Mouse (Mus musculus) hindbrain, embryonic 14.5 days (tissue): Measurements from ENCODE around the gene Smarcc1. TPM values are rescaled to one million over a fixed set of nuclear protein-coding genes. Genes with fewer than 3 reads are reported as not detected.
A peak's percentile ranks its signal among the peaks of the same experiment; 100 is the strongest.
"Not testable (repeated sequence)": the region's sequence is repeated elsewhere in the genome, so short reads cannot be mapped to it uniquely, and the experiment has no call there.

Experiments used
- ATAC-seq: fragments of 200-750 bp; cut with Nextera tagmentation; 2 replicates; pipeline ENCODE4 v1.8.0; 2017; ENCODE audit warnings: moderate number of reproducible peaks, mild to moderate bottlenecking, moderate TSS enrichment, moderate library complexity; ENCODE audit not compliant: low FRiP score
- DNase-seq: peaks from one replicate; pipeline ENCODE4 v3.0.0-alpha.2; 2015; ENCODE audit warnings: low spot score
- H3K27ac ChIP-seq: fragments of 300-500 bp; sonication (generic); 2 replicates; pipeline ENCODE4 v1.5.1; 2014; ENCODE audit warnings: mild to moderate bottlenecking, moderate library complexity
- H3K27me3 ChIP-seq: fragments of 300-500 bp; sonication (generic); 2 replicates; pipeline ENCODE4 v1.6.1; 2014; ENCODE audit warnings: mild to moderate bottlenecking, low read length, mixed read lengths; ENCODE audit not compliant: control insufficient read depth, insufficient read depth
- H3K36me3 ChIP-seq: fragments of 300-500 bp; sonication (generic); replicated peaks from 2 replicates; pipeline ENCODE4 v1.6.1; 2014; ENCODE audit not compliant: control insufficient read depth, insufficient read depth
- H3K4me1 ChIP-seq: fragments of 300-500 bp; sonication (generic); replicated peaks from 2 replicates; pipeline ENCODE4 v1.6.1; 2014; ENCODE audit warnings: antibody characterized with exemption, low read length, mixed read lengths; ENCODE audit not compliant: control insufficient read depth, insufficient read depth
- H3K4me2 ChIP-seq: fragments of 300-500 bp; sonication (generic); replicated peaks from 2 replicates; pipeline ENCODE4 v1.6.1; 2014; ENCODE audit warnings: mild to moderate bottlenecking, moderate library complexity
- H3K4me3 ChIP-seq: fragments of 300-500 bp; sonication (generic); replicated peaks from 2 replicates; pipeline ENCODE4 v1.5.1; 2014; ENCODE audit warnings: mild to moderate bottlenecking, low read length
- H3K9ac ChIP-seq: fragments of 300-500 bp; sonication (generic); 2 replicates; pipeline ENCODE4 v1.6.1; 2014
- H3K9me3 ChIP-seq: fragments of 300-500 bp; sonication (generic); 2 replicates; pipeline ENCODE4 v1.6.1; 2016; ENCODE audit warnings: low read length; ENCODE audit not compliant: control insufficient read depth
- WGBS: fragments of 180-500 bp; shearing (Covaris S2); extraction: QIAGEN DNeasy Blood & Tissue Kit; methylation state at CpG from one replicate; pipeline ENCODE4 v1.1.7; 2014; 5-methylcytosine and 5-hydroxymethylcytosine counted together
- polyA plus RNA-seq: library from polyadenylated mRNA; unstranded; fragments of >200 nt; fragmentation: Nextera tagmentation; extraction: Ambion mirVana; gene quantifications from 2 replicates; pipeline ENCODE4 v1.2.1, GENCODE M21; 2014

Smarcc1 gene
- 98.6 and 98.7 TPM in 2 replicates for polyA plus RNA-seq

GRCm38 (mm10) chr9:110116977-110117778 lies at the start of gene Smarcc1:
Gene Smarcc1 (plus strand): TSS chr9:110117708.
- WGBS, result under 1% methylated on average over 78 of the region's 79 CpGs
- peak within 1 kb of the TSS; percentile 90 for H3K9ac ChIP-seq
- peaks cover 30% of the 10 kb centered on the region for H3K36me3 ChIP-seq
- H3K27me3 ChIP-seq, result no peaks in the 10 kb centered on the region
- peaks cover 16% of the 10 kb centered on the region for H3K4me1 ChIP-seq
- DNase-seq (peak; percentile 87), ATAC-seq (peak; percentile 96)
- peak within 1 kb of the TSS; percentile 79 for H3K4me3 ChIP-seq
- peak within 1 kb of the TSS; percentile 93 for H3K27ac ChIP-seq
- H3K9me3 ChIP-seq, result no peaks in the 10 kb centered on the region
- H3K4me2 ChIP-seq, result peak within 1 kb of the TSS; percentile 72

GRCm38 (mm10) chr9:110068745-110069144 lies 48.8 kb upstream of the Smarcc1 start:
- Histone ChIP-seq H3K4me1 (no peaks in the 10 kb centered on the region), H3K9ac (no peak overlapping the region), H3K4me2 (no peak overlapping the region), H3K9me3 (no peaks in the 10 kb centered on the region), H3K27me3 (no peaks in the 10 kb centered on the region), H3K36me3 (peaks cover 91% of the 10 kb centered on the region), H3K27ac (no peak overlapping the region), H3K4me3 (no peak overlapping the region)
- no peak for ATAC-seq
- no peak for DNase-seq
- WGBS, result 91% methylated on average over 6 of the region's 6 CpGs

- Histone ChIP-seq H3K9me3 (no peaks in the 10 kb centered on the region), H3K36me3 (peaks cover 94% of the 10 kb centered on the region), H3K4me1 (no peaks in the 10 kb centered on the region), H3K4me2 (no peak overlapping the region), H3K9ac (no peak overlapping the region), H3K27me3 (no peaks in the 10 kb centered on the region), H3K27ac (no peak overlapping the region), H3K4me3 (no peak overlapping the region)
- DNase-seq (no peak), ATAC-seq (no peak; the same call in 1 of the 2 replicates)
- 73% methylated on average over 9 of the region's 9 CpGs for WGBS
Observed at GRCm38 (mm10) chr9:110070358-110070757, 47.1 kb upstream of the Smarcc1 start.

GRCm38 (mm10) chr9:110071011-110071410 lies 46.5 kb upstream of the Smarcc1 start:
- 90% methylated on average over 4 of the region's 4 CpGs for WGBS
- ATAC-seq, result no peak
- no peaks in the 10 kb centered on the region for H3K4me1 ChIP-seq
- H3K9me3 ChIP-seq, result no peaks in the 10 kb centered on the region
- no peak overlapping the region for H3K4me3 ChIP-seq
- no peak overlapping the region for H3K27ac ChIP-seq
- no peak for DNase-seq
- H3K9ac ChIP-seq, result no peak overlapping the region
- peaks cover 89% of the 10 kb centered on the region for H3K36me3 ChIP-seq
- H3K4me2 ChIP-seq, result no peak overlapping the region
- no peaks in the 10 kb centered on the region for H3K27me3 ChIP-seq

GRCm38 (mm10) chr9:110071843-110072242 lies 45.7 kb upstream of the Smarcc1 start:
- Histone ChIP-seq H3K27me3 (no peaks in the 10 kb centered on the region), H3K4me1 (no peaks in the 10 kb centered on the region), H3K4me3 (no peak overlapping the region), H3K27ac (no peak overlapping the region), H3K9me3 (no peaks in the 10 kb centered on the region), H3K4me2 (no peak overlapping the region), H3K36me3 (peaks cover 84% of the 10 kb centered on the region), H3K9ac (no peak overlapping the region)
- 0% methylated on average over 1 of the region's 1 CpGs for WGBS
- ATAC-seq (no peak), DNase-seq (peak; percentile 87)

GRCm38 (mm10) chr9:110076468-110076867 lies 41.0 kb upstream of the Smarcc1 start:
- H3K36me3 ChIP-seq, result peaks cover 83% of the 10 kb centered on the region
- not testable (repeated sequence) for H3K9me3 ChIP-seq, H3K27ac ChIP-seq, H3K4me1 ChIP-seq, H3K27me3 ChIP-seq, H3K4me3 ChIP-seq, DNase-seq, H3K9ac ChIP-seq, ATAC-seq, H3K4me2 ChIP-seq
- 81% methylated on average over 4 of the region's 7 CpGs for WGBS

GRCm38 (mm10) chr9:110081066-110081465 lies 36.4 kb upstream of the Smarcc1 start:
- no peak for DNase-seq
- H3K27me3 ChIP-seq, result no peaks in the 10 kb centered on the region
- H3K9ac ChIP-seq, result no peak overlapping the region
- H3K4me2 ChIP-seq, result no peak overlapping the region
- H3K4me3 ChIP-seq, result no peak overlapping the region
- no peaks in the 10 kb centered on the region for H3K4me1 ChIP-seq
- H3K27ac ChIP-seq, result no peak overlapping the region
- H3K36me3 ChIP-seq, result peaks cover 95% of the 10 kb centered on the region
- ATAC-seq, result no peak
- no peaks in the 10 kb centered on the region for H3K9me3 ChIP-seq
- WGBS, result 81% methylated on average over 3 of the region's 3 CpGs

GRCm38 (mm10) chr9:110084201-110084964 lies 33.1 kb upstream of the Smarcc1 start:
- Histone ChIP-seq H3K4me1 (no peaks in the 10 kb centered on the region), H3K9ac (no peak overlapping the region), H3K27me3 (no peaks in the 10 kb centered on the region), H3K4me2 (no peak overlapping the region), H3K36me3 (peaks cover 100% of the 10 kb centered on the region), H3K27ac (no peak overlapping the region), H3K9me3 (no peaks in the 10 kb centered on the region), H3K4me3 (no peak overlapping the region)
- no peak for DNase-seq
- ATAC-seq, result no peak
- 79% methylated on average over 25 of the region's 25 CpGs for WGBS

GRCm38 (mm10) chr9:110085693-110086092 lies 31.8 kb upstream of the Smarcc1 start:
- Histone ChIP-seq H3K9me3 (no peaks in the 10 kb centered on the region), H3K4me2 (no peak overlapping the region), H3K27ac (no peak overlapping the region), H3K9ac (no peak overlapping the region), H3K4me3 (no peak overlapping the region), H3K36me3 (peaks cover 100% of the 10 kb centered on the region), H3K4me1 (no peaks in the 10 kb centered on the region), H3K27me3 (no peaks in the 10 kb centered on the region)
- ATAC-seq (no peak), DNase-seq (no peak)
- 93% methylated on average over 8 of the region's 8 CpGs for WGBS
